Mouse (Mus musculus): ENCODE measurements around the gene Prps1.
"Not testable (repeated sequence)": the region's sequence is repeated elsewhere in the genome, so short reads cannot be mapped to it uniquely, and the experiment has no call there.

Gene Prps1

DNA sequence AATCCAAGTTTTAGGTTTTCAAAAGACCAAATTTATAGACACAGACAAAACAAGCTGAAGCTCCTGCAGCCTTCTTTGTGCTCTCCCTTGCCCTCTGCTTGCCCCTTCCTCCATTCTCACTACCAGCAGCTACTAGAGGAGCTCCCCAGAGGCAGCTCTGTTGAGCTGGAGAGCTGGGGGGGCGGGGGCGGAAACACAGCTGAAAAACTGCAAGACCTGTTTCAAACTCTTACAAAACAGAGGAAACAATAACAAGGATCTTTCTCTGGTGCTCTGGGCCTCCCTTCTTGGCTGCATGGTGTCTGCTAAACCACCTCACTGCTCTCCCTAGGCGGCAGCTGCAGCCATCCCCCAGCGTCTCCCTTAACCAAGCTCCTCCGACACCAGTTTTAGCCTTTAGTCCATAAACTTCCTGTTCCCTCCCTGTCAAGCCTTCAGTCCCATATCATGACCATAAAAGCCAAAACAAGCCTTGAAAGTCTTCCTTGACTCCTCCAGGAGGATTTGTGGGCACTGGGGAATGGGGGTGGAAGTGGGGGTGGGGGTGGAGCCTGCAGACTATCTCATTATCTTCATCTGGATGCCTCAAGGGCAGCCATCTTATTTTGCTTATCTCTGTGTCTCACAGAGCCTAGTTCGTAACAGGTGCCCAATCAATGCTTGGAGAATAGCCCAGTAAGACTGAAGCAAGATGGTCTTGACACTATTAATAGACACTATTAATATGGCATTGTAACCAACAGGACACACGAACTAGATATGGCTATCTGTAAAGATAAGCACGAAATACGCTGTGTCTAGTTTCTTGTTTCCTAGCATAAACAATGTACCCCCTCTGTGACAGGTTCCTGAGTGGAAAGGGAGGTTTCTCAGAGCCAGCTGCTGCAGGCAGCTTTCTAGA is 45.2 kb downstream of the Prps1 start:
- DNase-seq (ENCODE audit: low spot score in 2 of 2): no peak

DNA sequence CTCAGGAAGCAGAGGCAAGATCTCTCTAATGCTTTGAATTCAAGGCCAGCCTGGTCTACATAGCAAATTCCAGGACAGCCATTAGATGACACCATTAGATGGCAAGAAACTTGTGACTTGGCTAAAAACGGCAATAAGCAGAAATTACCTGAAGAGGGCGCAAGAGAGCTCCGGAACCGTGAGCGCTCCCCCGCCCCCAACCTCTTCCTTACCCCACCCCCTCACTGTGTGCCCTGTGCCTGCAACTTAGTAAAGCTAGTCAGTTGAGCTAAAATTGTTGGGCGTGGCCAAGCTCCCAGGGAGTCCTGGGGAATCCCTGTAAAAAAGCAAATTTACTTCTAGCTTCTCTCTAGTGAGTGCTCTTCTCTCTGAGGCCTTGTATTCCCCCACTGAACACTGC is 47.5 kb downstream of the Prps1 start:
- DNase-seq (ENCODE audit: low spot score in 2 of 2): peak; percentile 23 to 36

DNA sequence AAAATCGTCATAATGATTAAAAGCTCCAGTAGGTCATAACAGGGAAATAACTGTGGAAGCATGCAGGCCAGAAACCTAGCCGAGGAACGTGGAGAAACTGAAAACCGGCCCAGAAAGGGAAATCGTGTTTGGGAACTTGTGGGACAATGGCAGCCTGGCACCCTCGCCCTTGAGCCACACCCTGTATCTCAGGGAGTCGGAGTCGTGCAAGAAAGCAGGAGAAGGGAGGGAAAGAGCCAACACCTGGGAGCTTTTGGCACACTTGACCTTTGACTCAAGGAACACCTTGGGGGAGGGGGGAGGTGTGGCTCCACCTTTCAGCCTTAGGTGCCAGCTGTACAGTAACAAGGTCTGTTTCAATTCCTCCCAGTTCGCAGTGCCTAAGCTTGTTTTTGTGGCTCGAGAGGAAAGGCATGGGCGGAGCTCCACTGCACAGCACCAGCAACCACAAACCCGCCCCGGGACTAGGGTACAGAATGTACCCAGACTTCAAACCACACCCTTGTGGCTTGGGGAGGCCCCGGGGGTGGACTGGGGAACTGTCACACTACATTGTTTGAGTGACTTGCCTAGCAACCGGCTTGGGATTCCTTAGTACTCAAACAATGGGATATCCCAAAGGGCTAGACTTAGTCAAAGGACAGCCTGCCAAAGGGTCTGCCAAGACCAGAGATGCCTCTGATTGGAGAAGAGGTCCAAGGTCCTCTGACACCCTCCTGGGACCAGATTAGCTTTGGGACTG is 49.3 kb downstream of the Prps1 start:
- DNase-seq (ENCODE audit: low spot score in 2 of 2): peak; percentile 34 to 36

DNA sequence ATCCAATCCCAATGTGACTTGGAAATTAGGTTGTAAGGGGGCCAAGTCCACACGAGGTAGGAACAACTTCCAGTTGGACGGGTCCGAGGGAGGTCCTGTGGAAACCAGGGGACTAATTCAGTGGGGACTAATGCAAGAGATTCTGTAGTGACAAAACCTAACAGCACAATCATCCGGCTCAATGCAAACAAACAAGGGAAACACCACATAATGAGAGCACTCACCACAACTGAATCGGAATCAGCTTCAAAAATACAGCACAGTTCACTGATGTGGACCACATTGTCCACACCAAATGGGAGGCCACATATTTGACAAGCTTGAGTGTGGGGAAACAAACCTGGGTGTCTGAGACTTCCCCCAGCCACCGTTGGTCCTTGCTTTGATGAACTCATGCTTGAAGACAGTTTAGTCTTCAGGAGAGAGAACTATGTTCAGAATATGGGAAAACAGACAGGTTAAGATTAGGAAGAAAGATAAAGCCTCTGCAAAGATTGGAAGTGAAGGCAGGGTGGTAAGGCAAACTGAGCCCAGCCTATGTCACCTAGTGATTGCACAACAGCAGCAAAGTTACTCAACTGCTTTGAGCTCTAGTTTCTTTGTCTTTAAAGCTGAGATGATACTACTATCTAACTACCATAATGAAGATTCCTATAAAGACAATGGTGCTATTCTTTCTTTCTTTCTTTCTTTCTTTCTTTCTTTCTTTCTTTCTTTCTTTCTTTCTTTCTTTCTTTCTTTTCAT is 50.2 kb downstream of the Prps1 start:
- no peak for DNase-seq (ENCODE audit: low spot score in 2 of 2)

DNA sequence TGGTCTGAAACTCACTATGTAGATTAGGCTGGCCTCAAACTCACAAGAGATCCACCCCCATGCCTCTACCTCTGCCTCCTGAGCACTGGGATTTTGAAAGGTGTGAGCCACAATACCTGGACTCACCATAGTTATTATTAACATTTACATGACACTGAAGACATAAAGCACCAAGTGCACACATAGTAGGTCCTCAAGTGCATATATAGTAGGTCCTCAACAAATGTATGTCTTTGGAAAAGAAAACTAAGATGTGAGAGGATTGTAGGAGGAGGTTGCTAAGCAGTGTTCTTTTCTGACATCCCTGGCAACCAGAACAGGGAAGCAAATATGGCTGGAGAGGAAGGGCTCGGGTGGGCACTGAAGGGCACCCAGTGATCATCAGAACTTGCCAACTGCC is 51.0 kb downstream of the Prps1 start:
- no peak for DNase-seq (ENCODE audit: low spot score in 2 of 2)

DNA sequence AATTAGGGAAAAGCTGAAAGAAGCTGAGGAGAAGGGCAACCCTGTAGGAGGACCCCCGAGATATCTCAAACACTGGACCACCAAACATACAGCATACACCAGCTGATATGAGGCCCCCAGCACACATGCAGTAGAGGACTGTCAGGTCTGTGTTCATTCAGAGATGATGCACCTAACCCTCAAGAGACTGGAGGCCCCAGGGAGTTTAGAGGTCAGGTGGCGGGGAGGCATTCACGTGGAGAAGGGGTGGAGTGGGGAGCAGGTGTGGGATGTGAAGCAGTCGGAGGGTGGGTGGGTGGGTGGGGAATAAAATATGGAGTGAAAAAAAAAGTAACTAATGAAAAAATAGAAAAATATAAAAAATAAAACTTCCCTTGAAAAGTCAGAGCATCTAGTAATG is 52.4 kb downstream of the Prps1 start:
- DNase-seq (ENCODE audit: low spot score in 2 of 2): not testable (repeated sequence)

DNA sequence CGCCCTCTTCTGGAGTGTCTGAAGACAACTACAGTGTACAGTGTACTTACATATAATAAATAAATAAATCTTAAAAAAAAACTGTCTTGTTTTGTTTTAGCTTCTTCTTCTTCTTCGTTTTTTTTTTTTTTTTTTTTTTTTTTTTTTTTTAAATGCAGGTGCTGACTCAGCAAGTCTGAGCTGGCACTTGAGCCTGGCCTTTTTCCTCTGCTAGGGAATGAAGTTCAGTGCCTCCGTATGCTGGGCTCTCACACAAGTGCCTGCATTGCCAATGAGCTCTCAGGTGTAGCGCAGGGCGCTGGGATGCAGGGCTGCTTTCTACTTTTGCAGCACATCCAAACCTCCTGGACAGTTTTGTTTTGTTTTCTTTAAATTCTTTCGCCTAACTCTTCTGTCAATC is 53.4 kb downstream of the Prps1 start:
- no peak for DNase-seq (ENCODE audit: low spot score in 2 of 2)

DNA sequence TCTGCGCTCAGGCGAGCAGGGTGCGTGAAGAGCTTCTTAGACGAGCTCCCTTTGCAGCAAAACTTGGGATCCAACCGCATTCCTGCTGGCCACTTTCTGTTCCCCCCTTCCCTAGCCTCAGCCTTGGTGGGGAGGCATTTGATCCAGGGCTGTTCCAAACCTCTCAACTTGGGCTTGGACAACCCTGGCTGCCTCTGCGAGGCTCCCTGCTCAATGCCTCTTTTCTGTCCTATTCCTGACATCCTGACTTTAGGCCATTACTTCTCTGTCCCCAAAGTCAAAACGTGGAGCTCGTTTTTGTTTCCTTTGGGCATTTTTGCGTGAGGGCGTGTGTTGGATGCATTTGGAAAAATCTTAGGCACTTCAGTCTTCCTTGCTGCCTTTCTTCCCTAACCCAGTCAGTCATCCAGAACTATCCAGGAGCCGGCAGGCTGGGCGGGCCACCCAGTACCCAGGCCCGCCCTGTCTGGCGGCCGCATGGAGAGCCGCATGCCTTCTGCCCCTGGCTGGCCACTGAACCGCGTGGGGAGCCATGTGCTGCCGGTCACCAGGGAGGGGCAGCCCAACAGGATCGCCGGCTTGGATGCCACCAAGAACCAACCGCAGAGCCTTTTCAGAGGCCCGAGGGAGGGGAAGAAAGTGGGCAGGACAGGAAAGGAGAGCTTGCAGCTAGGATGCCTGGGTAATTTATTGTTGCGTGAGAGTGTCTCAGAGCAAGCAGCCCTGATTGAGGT is 54.5 kb downstream of the Prps1 start:
- DNase-seq (ENCODE audit: low spot score in 2 of 2): peak; percentile 50 to 62

DNA sequence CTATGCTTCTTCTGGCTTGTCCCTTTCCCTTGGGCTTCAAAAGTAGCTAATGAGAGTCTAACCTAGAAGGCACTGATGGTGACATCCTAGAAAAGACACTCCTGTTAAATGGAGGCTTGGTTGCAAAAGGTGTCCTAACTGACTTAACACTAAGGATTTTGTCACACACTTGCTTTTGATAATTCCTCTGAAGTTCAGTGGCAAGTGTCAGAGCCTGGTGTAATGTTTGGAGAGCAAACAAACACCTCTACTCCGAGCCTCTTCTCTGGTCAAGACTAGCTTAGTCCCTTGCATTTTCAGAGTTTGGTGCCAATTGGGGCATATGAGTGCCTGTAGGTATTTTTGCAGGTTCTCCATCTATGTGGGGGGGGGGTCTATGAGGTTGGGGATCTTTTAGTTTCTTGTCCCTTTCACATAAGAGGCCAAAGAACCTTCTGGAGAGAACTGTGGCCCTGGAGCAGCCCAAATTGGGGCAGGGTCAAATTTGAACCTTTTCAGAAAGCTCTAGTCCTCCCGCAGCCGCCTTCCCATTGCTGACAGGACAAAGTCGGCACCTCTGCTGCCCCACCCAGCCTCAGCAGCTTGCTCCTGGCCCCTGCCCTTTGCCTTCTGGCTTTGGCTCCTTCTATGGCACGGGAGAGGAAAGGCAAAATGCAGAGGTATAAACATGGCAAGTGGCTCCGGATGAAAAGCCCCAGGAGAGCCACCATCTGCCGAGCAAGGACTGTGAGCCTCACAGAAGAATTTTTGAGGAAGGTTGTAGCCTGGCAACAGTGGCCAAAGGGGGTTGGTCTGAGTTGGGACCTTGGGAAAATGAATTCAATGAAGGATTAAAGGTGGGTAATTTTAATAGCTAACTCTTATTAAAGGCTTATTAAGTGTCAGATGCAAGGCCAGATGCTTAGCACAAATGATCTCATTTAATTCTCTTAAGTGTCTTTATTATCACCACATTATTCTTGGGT is 55.6 kb downstream of the Prps1 start:
- no peak for DNase-seq (ENCODE audit: low spot score in 2 of 2)

DNA sequence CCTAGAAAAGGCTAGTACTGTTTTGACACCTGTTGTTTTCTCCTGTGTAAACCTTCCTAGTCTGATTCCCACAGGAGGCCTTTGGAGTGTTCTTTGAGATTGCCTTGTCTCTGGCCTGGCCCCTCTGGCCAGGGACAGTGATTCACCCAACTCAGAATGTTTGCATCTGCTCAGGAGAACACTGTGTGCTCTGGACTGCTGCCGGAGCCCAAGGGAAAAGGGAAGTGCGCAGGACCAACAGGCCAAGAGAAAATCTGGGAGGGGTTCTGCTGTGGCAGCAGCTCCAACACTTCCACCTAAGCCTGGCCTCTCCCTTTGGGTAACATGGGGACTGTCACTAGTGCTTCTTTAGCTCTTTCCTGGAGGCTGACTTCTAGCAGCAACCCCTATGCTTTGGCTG is 57.0 kb downstream of the Prps1 start:
- DNase-seq (ENCODE audit: low spot score in 2 of 2): no peak

DNA sequence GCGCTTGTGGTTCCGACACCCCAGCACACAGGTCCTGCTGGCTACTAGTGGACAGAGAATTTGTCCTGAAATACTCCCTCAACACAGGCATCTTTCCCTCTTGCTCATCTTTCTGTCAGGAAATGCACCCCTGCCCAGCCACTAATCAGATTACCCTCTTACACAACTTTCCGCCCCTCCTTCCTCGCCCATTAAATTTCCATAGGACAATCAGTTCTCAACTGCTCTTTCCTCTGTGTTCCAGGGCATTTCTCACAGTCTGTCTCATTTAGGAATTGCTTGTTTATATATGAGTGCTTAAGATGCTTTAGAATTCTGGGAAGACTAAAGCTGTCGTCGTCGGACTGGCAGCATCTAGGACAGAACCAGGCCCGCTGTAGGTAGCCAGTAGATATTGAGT is 61.9 kb downstream of the Prps1 start:
- no peak for DNase-seq (ENCODE audit: low spot score in 2 of 2)

DNA sequence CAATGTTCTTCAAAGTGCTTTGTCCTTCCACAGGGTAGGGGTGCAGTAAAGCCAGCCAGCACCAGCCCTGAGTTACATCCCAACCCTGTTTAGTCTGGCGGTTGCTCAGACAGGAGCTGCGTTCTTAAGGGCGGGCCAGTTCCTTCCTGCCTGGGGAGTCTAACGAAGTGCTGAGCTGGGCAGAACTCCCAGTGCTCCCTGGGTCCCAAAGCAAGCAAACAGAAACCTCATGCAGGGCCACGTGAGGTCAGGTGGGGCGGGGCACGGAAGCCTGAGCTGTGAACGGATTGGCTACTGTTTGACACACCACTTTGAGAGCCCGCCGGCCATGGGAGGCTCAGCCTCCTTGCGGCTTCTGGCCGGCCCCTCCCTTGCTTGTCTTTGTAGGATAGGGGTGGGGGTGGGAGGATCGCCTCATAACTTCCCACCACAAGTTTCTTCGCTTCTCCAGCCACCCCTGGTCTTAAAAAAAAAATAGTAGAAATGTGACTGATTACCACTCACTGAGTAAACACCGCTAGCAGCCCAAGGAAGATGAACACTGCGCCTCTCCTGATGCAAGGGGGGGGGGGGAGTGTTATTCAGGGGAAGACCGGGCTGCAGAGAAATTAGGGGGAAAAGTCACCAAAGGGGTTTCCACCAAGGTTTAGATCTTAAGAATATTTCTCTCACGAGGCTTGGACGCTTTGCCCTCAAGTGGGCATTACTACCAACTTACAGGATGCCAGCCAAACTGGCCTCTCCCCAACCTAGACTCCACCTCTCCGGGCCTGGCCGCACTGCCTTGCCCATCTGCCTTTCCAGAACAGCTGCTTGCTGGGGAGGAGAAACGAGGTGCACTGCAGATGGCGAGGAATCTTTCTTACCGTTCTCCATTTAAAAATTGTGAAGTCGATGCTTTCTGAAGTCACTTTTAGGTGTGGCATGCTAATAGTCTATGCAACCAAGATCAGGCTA is 64.0 kb downstream of the Prps1 start:
- peak; percentile 84 to 89 for DNase-seq (ENCODE audit: low spot score in 2 of 2)

DNA sequence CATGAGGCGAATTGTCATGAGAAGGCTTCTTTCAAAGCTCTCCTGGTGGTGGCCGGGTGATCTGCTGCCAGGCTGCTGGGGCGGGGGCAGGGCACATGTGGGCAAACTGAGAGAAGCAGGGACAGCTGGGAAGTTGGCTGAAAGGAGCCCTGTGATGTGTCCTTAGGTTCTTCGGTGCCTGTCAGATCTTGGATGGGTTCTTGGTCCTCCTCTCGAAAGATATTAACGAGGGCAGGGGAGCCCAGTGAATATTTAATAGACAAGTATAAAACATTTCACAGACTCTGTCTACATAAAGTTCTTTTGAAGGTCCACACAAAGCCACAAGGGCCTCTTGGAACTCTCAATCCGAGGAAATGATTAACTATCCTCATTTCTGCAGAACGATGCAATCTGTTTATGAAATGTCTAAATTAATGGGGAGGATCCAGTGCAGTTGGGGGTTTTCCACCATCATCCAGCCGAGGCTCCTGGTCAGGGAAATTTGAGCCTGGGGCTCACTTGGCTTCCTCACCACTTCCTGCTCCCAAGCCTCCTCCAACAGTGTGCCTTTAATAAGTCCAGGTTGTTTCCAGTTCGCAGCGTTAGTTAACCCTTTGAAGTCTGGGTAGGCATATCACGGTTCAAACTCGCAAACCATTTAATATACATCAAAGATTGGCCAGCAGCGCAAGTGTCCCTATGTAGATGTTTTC is 65.8 kb downstream of the Prps1 start:
- DNase-seq (ENCODE audit: low spot score in 2 of 2): no peak

DNA sequence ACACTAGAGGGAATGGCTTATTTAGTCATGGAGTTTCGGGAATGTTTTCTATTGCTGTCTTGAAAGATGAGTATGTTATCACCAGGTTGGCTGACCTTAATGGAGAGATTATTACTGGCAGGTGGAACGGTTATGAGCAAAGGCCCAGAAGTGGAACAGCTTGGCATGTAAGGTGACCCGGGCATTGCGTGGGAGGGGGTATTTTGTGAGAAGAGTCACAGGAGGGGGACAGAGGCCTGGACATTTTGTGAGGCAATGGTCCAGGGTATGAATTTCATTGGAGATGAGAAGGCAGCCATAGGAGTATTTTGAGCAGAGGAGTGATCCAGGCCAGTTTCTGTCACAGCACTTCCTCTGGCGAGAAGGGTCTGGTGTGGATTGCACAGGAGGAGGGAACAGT is 67.8 kb downstream of the Prps1 start:
- no peak for DNase-seq (ENCODE audit: low spot score in 2 of 2)
